Mouse (Mus musculus) stomach, postnatal 0 days (tissue): ENCODE measurements around the gene Atxn1. TPM values are rescaled to one million over a fixed set of nuclear protein-coding genes. Genes with fewer than 3 reads are reported as not detected.

Experiments used
- ATAC-seq: fragments of 200-750 bp; cut with Nextera tagmentation; 2 replicates; pipeline ENCODE4 v1.8.0; 2017; ENCODE audit not compliant: low FRiP score, low TSS enrichment
- DNase-seq: peaks from one replicate; pipeline ENCODE4 v3.0.0-alpha.2; 2016; ENCODE audit warnings: low spot score
- H3K27ac ChIP-seq: fragments of 300-500 bp; sonication (generic); replicated peaks from 2 replicates; pipeline ENCODE4 v1.5.1; 2014; ENCODE audit warnings: mild to moderate bottlenecking, control low read depth
- H3K27me3 ChIP-seq: fragments of 300-500 bp; sonication (generic); 2 replicates; pipeline ENCODE4 v1.6.1; 2014; ENCODE audit warnings: low read length; ENCODE audit not compliant: control insufficient read depth, insufficient read depth
- H3K36me3 ChIP-seq: fragments of 300-500 bp; sonication (generic); 2 replicates; pipeline ENCODE4 v1.6.1; 2014; ENCODE audit warnings: low read length, mixed read lengths; ENCODE audit not compliant: control insufficient read depth, insufficient read depth
- H3K4me1 ChIP-seq: fragments of 300-500 bp; sonication (generic); replicated peaks from 2 replicates; pipeline ENCODE4 v1.6.1; 2014; ENCODE audit warnings: antibody characterized with exemption; ENCODE audit not compliant: control insufficient read depth, insufficient read depth
- H3K4me2 ChIP-seq: fragments of 300-500 bp; sonication (generic); replicated peaks from 2 replicates; pipeline ENCODE4 v1.6.1; 2014; ENCODE audit warnings: low read depth, mild to moderate bottlenecking, control low read depth, moderate library complexity
- H3K4me3 ChIP-seq: fragments of 300-500 bp; sonication (generic); 2 replicates; pipeline ENCODE4 v1.5.1; 2014; ENCODE audit warnings: low read depth, low read length, control low read depth
- H3K9ac ChIP-seq: fragments of 300-500 bp; sonication (generic); 2 replicates; pipeline ENCODE4 v1.6.1; 2014; ENCODE audit warnings: mild to moderate bottlenecking, low read length, control low read depth, mixed read lengths
- H3K9me3 ChIP-seq: fragments of 300-500 bp; sonication (generic); 2 replicates; pipeline ENCODE4 v1.6.1; 2016; ENCODE audit warnings: low read length; ENCODE audit not compliant: control insufficient read depth
- CTCF ChIP-seq: IDR thresholded peaks from 2 replicates; pipeline ENCODE4 v1.5.1; 2016; ENCODE audit warnings: antibody characterized with exemption, low read depth, mild to moderate bottlenecking, moderate library complexity
- EP300 ChIP-seq: optimal IDR thresholded peaks from 2 replicates; pipeline ENCODE3; 2016; ENCODE audit warnings: antibody characterized with exemption
- WGBS: fragments of 180-500 bp; shearing (Covaris S2); extraction: QIAGEN DNeasy Blood & Tissue Kit; methylation state at CpG from one replicate; pipeline ENCODE4 v1.1.7; 2014; 5-methylcytosine and 5-hydroxymethylcytosine counted together
- polyA plus RNA-seq: library from polyadenylated mRNA; unstranded; fragments of >200 nt; fragmentation: Nextera tagmentation; extraction: Ambion mirVana; gene quantifications from 2 replicates; pipeline ENCODE4 v1.2.1, GENCODE M21; 2015

The Atxn1 gene
- polyA plus RNA-seq, 1 experiment from 2014 or later: 7.0 TPM

GRCm38 (mm10) chr13:45915026-45915425 lies 49.8 kb downstream of the Atxn1 start:
- DNase-seq (no peak), ATAC-seq (no peak)
- Histone ChIP-seq H3K27ac (no peak overlapping the region), H3K4me1 (peaks cover 3% of the 10 kb centered on the region; the same call in 1 of the 2 replicates), H3K4me2 (no peak overlapping the region), H3K36me3 (no peaks in the 10 kb centered on the region), H3K27me3 (no peaks in the 10 kb centered on the region), H3K9me3 (no peaks in the 10 kb centered on the region), H3K4me3 (no peak overlapping the region), H3K9ac (no peak overlapping the region)
- TF ChIP-seq CTCF (no peak), EP300 (no peak)
- WGBS: 74% methylated on average over 2 of the region's 2 CpGs

GRCm38 (mm10) chr13:45914117-45914516 lies 50.7 kb downstream of the Atxn1 start:
- TF ChIP-seq CTCF (no peak), EP300 (no peak)
- H3K27me3 ChIP-seq: no peaks in the 10 kb centered on the region

GRCm38 (mm10) chr13:45911848-45912247 lies 53.0 kb downstream of the Atxn1 start:
- Histone ChIP-seq H3K4me1 (peaks cover 5% of the 10 kb centered on the region; the same call in 1 of the 2 replicates), H3K9me3 (no peaks in the 10 kb centered on the region), H3K4me3 (no peak overlapping the region), H3K9ac (no peak overlapping the region), H3K4me2 (no peak overlapping the region), H3K27me3 (no peaks in the 10 kb centered on the region), H3K36me3 (no peaks in the 10 kb centered on the region), H3K27ac (no peak overlapping the region)
- ATAC-seq (no peak), DNase-seq (no peak)
- WGBS: 56% methylated on average over 7 of the region's 7 CpGs
- TF ChIP-seq EP300: no peak
- TF ChIP-seq CTCF: no peak

More at GRCm38 (mm10) chr13:45914117-45914516, 50.7 kb downstream of the Atxn1 start:
- peaks cover 3% of the 10 kb centered on the region; the same call in 1 of the 2 replicates for H3K4me1 ChIP-seq
- H3K4me3 ChIP-seq: no peak overlapping the region
- H3K36me3 ChIP-seq: no peaks in the 10 kb centered on the region
- 88% methylated on average over 3 of the region's 3 CpGs for WGBS
- no peak overlapping the region for H3K27ac ChIP-seq
- no peak for DNase-seq
- no peak overlapping the region for H3K9ac ChIP-seq
- no peaks in the 10 kb centered on the region for H3K9me3 ChIP-seq
- no peak overlapping the region for H3K4me2 ChIP-seq
- no peak for ATAC-seq

- Histone ChIP-seq H3K4me2 (no peak overlapping the region), H3K4me3 (no peak overlapping the region), H3K27ac (no peak overlapping the region), H3K9me3 (no peaks in the 10 kb centered on the region), H3K36me3 (no peaks in the 10 kb centered on the region), H3K4me1 (peaks cover 5% of the 10 kb centered on the region; the same call in 1 of the 2 replicates), H3K9ac (no peak overlapping the region), H3K27me3 (no peaks in the 10 kb centered on the region)
- no peak for DNase-seq
- no peak for ATAC-seq
- 82% methylated on average over 5 of the region's 5 CpGs for WGBS
- TF ChIP-seq EP300: no peak
- TF ChIP-seq CTCF: no peak
These were observed 53.7 kb downstream of the Atxn1 start for GRCm38 (mm10) chr13:45911069-45911468.

GRCm38 (mm10) chr13:45910348-45910747 lies 54.5 kb downstream of the Atxn1 start:
- no peak overlapping the region for H3K27ac ChIP-seq
- H3K4me1 ChIP-seq: peaks cover 5% of the 10 kb centered on the region; the same call in 1 of the 2 replicates
- no peak overlapping the region for H3K4me2 ChIP-seq
- DNase-seq (no peak), ATAC-seq (no peak)
- no peak overlapping the region for H3K9ac ChIP-seq
- H3K4me3 ChIP-seq: no peak overlapping the region
- no peaks in the 10 kb centered on the region for H3K36me3 ChIP-seq
- H3K27me3 ChIP-seq: no peaks in the 10 kb centered on the region
- 90% methylated on average over 7 of the region's 7 CpGs for WGBS
- H3K9me3 ChIP-seq: no peaks in the 10 kb centered on the region
- no peak for TF ChIP-seq EP300

GRCm38 (mm10) chr13:45907181-45907691 lies 57.6 kb downstream of the Atxn1 start:
- H3K36me3 ChIP-seq: no peaks in the 10 kb centered on the region
- no peaks in the 10 kb centered on the region for H3K9me3 ChIP-seq
- H3K4me3 ChIP-seq: no peak overlapping the region
- TF ChIP-seq EP300 (no peak), CTCF (no peak)
- ATAC-seq: peak; percentile 35; the same call in 1 of the 2 replicates
- no peak for DNase-seq
- 40% methylated on average over 6 of the region's 6 CpGs for WGBS
- no peak overlapping the region; the same call in 1 of the 2 replicates for H3K27ac ChIP-seq
- H3K4me1 ChIP-seq: peaks cover 5% of the 10 kb centered on the region; the same call in 1 of the 2 replicates
- H3K27me3 ChIP-seq: no peaks in the 10 kb centered on the region
- H3K9ac ChIP-seq: no peak overlapping the region
- no peak overlapping the region for H3K4me2 ChIP-seq
